Mouse (Mus musculus) stomach, postnatal 0 days (tissue): ENCODE results near the gene Emc8. TPM values are rescaled to one million over a fixed set of nuclear protein-coding genes. Genes with fewer than 3 reads are reported as not detected.

ENCODE experiments used
- ATAC-seq: fragments of 200-750 bp; cut with Nextera tagmentation; 2 replicates; pipeline ENCODE4 v1.8.0; 2017; ENCODE audit not compliant: low FRiP score, low TSS enrichment
- DNase-seq: peaks from one replicate; pipeline ENCODE4 v3.0.0-alpha.2; 2016; ENCODE audit warnings: low spot score
- H3K27ac ChIP-seq: fragments of 300-500 bp; sonication (generic); replicated peaks from 2 replicates; pipeline ENCODE4 v1.5.1; 2014; ENCODE audit warnings: mild to moderate bottlenecking, control low read depth
- H3K27me3 ChIP-seq: fragments of 300-500 bp; sonication (generic); 2 replicates; pipeline ENCODE4 v1.6.1; 2014; ENCODE audit warnings: low read length; ENCODE audit not compliant: control insufficient read depth, insufficient read depth
- H3K36me3 ChIP-seq: fragments of 300-500 bp; sonication (generic); 2 replicates; pipeline ENCODE4 v1.6.1; 2014; ENCODE audit warnings: low read length, mixed read lengths; ENCODE audit not compliant: control insufficient read depth, insufficient read depth
- H3K4me1 ChIP-seq: fragments of 300-500 bp; sonication (generic); replicated peaks from 2 replicates; pipeline ENCODE4 v1.6.1; 2014; ENCODE audit warnings: antibody characterized with exemption; ENCODE audit not compliant: control insufficient read depth, insufficient read depth
- H3K4me2 ChIP-seq: fragments of 300-500 bp; sonication (generic); replicated peaks from 2 replicates; pipeline ENCODE4 v1.6.1; 2014; ENCODE audit warnings: low read depth, mild to moderate bottlenecking, control low read depth, moderate library complexity
- H3K4me3 ChIP-seq: fragments of 300-500 bp; sonication (generic); 2 replicates; pipeline ENCODE4 v1.5.1; 2014; ENCODE audit warnings: low read depth, low read length, control low read depth
- H3K9ac ChIP-seq: fragments of 300-500 bp; sonication (generic); 2 replicates; pipeline ENCODE4 v1.6.1; 2014; ENCODE audit warnings: mild to moderate bottlenecking, low read length, control low read depth, mixed read lengths
- H3K9me3 ChIP-seq: fragments of 300-500 bp; sonication (generic); 2 replicates; pipeline ENCODE4 v1.6.1; 2016; ENCODE audit warnings: low read length; ENCODE audit not compliant: control insufficient read depth
- CTCF ChIP-seq: IDR thresholded peaks from 2 replicates; pipeline ENCODE4 v1.5.1; 2016; ENCODE audit warnings: antibody characterized with exemption, low read depth, mild to moderate bottlenecking, moderate library complexity
- EP300 ChIP-seq: optimal IDR thresholded peaks from 2 replicates; pipeline ENCODE3; 2016; ENCODE audit warnings: antibody characterized with exemption
- WGBS: fragments of 180-500 bp; shearing (Covaris S2); extraction: QIAGEN DNeasy Blood & Tissue Kit; methylation state at CpG from one replicate; pipeline ENCODE4 v1.1.7; 2014; 5-methylcytosine and 5-hydroxymethylcytosine counted together
- polyA plus RNA-seq: library from polyadenylated mRNA; unstranded; fragments of >200 nt; fragmentation: Nextera tagmentation; extraction: Ambion mirVana; gene quantifications from 2 replicates; pipeline ENCODE4 v1.2.1, GENCODE M21; 2015

The Emc8 gene
- polyA plus RNA-seq, 1 experiment from 2014 or later = 162 TPM

DNA sequence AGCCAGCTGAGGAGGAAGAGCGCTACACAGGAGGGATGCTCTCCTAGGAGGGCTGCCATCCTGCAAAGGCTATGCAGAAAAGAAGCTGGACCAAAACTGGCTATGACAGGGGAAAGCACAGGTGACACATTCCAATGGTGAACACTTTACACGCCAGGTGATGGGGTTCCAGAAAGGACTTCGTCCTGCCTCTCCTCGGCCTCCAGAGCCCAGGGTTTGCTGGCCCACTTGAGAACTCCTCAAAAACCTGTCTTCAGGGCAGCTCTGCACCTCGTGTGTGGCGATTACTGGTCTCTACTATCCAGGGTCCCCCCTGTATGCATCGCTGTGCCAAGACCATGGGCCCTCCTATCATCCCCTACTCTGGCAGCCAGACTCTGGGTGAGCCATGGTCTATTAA is 20.1 kb upstream of the Emc8 start:
- H3K4me1 ChIP-seq = peaks cover 9% of the 10 kb centered on the region
- 89% methylated on average over 7 of the region's 7 CpGs for WGBS
- H3K27ac ChIP-seq = no peak overlapping the region
- no peaks in the 10 kb centered on the region for H3K9me3 ChIP-seq
- DNase-seq (no peak), ATAC-seq (no peak)
- H3K4me2 ChIP-seq = no peak overlapping the region
- no peak overlapping the region for H3K9ac ChIP-seq
- H3K36me3 ChIP-seq = no peaks in the 10 kb centered on the region
- TF ChIP-seq EP300 (no peak), CTCF (no peak)
- H3K27me3 ChIP-seq = no peaks in the 10 kb centered on the region
- no peak overlapping the region for H3K4me3 ChIP-seq

DNA sequence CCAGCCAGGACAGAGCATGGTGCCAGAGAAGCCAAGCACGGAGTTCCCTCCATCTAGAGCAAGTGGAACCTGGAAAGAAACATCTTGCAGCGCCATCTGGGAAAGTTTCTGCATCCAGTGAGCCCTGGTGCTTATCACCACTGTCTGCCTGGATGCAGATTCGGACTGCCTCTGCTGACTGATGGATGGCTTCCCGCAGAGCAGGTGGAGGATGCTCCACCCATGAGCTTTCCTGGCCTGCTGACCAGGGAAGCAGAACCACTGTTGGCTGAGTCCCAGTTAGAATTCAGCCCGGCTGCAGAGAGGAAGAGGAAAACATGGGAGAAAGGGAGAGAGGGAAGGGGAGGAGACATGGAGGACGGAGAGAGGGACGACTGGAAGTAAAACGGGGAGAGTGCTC is 19.4 kb upstream of the Emc8 start:
- no peak overlapping the region for H3K4me3 ChIP-seq
- TF ChIP-seq EP300 (no peak), CTCF (no peak)
- no peak for DNase-seq
- peaks cover 9% of the 10 kb centered on the region for H3K4me1 ChIP-seq
- no peak overlapping the region for H3K9ac ChIP-seq
- no peak overlapping the region for H3K4me2 ChIP-seq
- no peaks in the 10 kb centered on the region for H3K36me3 ChIP-seq
- 57% methylated on average over 8 of the region's 8 CpGs for WGBS
- no peaks in the 10 kb centered on the region for H3K27me3 ChIP-seq
- H3K27ac ChIP-seq = no peak overlapping the region
- no peaks in the 10 kb centered on the region for H3K9me3 ChIP-seq
- no peak for ATAC-seq

DNA sequence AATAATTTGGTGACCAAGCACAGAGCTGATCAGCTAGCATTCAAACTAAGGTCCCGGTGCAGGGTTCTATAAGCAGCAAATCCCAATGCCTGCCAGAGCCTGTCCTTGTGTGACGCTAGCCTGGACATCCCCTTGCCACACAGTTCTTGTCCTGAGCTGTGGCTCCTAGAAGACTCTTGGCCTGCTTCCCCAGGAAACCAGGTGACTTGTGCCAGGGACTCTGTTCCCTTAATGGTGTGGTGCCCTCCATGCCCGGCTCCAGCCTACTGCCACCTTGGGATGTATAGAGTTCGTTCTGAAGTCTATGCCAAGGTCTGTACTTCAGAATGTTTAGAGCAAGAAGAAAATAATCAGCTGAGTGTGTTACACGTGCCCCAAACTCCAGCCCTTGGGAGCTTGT is 18.2 kb upstream of the Emc8 start:
- no peak overlapping the region for H3K4me3 ChIP-seq
- no peak overlapping the region for H3K4me2 ChIP-seq
- TF ChIP-seq CTCF (no peak), EP300 (no peak)
- H3K36me3 ChIP-seq = no peaks in the 10 kb centered on the region
- no peaks in the 10 kb centered on the region for H3K9me3 ChIP-seq
- H3K9ac ChIP-seq = no peak overlapping the region
- peaks cover 9% of the 10 kb centered on the region for H3K4me1 ChIP-seq
- no peak for DNase-seq
- ATAC-seq = no peak
- H3K27ac ChIP-seq = no peak overlapping the region
- 78% methylated on average over 5 of the region's 5 CpGs for WGBS
- no peaks in the 10 kb centered on the region for H3K27me3 ChIP-seq

DNA sequence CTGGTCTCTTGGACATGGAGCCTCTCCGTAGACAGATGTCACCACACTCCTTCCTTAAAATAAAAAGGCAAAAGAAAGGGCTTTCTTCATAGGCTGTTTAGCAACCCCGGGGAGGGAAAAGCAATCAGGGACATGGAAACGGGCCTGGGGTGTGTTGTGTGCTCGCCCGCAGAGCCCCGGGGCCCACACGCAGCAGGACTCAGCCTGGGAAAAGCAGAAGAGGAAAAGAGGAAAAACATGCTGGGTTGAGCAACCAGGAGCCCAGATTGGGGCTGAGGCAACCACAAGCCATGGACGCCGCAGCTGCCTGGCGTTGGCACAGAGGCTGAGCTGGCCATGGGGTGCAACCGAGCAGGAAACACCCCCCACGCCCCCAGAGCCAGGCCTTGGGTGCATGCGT is 17.7 kb upstream of the Emc8 start:
- Histone ChIP-seq H3K4me1 (peaks cover 9% of the 10 kb centered on the region), H3K4me2 (no peak overlapping the region), H3K36me3 (no peaks in the 10 kb centered on the region), H3K4me3 (no peak overlapping the region), H3K27me3 (no peaks in the 10 kb centered on the region), H3K9me3 (no peaks in the 10 kb centered on the region), H3K9ac (no peak overlapping the region), H3K27ac (no peak overlapping the region)
- WGBS = 82% methylated on average over 13 of the region's 13 CpGs
- DNase-seq (no peak), ATAC-seq (no peak)
- TF ChIP-seq CTCF (no peak), EP300 (no peak)

DNA sequence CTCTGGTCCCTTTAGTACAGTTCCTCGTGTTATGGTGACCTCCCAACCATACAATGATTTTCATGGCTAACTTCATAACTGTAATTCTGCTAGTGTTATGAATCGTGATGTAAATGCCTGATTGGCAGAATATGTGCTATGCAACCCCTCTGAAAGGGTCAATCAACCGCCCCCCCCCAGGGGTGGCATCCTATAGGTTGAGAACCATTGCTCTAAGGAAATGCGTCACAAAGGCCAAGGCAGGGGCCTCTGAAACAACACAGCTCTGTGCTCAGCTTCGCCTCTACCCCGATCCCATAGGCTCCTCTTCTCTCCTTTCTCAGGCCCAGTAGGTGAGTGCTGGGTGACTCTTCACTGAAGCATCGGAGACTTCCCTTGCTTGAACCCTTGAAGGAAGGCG is 17.2 kb upstream of the Emc8 start:
- ATAC-seq (no peak), DNase-seq (no peak)
- Histone ChIP-seq H3K27me3 (no peaks in the 10 kb centered on the region), H3K27ac (peak overlapping the region; percentile 61), H3K9me3 (no peaks in the 10 kb centered on the region), H3K36me3 (no peaks in the 10 kb centered on the region), H3K9ac (no peak overlapping the region), H3K4me2 (no peak overlapping the region), H3K4me1 (peaks cover 9% of the 10 kb centered on the region), H3K4me3 (no peak overlapping the region)
- 83% methylated on average over 8 of the region's 8 CpGs for WGBS
- no peak for TF ChIP-seq CTCF
- no peak for TF ChIP-seq EP300

DNA sequence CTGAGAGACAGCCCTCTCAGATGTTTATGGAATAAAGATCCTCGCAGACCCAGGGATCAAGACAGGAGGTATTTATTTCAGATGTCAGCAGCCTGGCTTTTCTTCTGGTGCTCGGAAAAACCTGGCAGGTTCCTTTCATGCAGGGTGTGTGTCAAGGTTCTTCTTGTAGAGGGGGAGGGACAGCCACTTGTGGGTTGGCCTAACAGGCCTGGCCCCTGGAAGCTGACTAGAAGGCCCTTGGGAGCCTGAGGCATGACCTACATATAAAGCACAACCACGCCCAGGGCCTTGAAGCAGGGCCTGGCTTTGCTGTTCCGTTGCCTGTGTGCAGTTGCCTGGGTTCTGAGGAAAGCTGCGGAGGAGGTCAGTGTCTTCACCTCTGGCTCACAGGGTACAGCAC is 16.7 kb upstream of the Emc8 start:
- ATAC-seq = peak; percentile 64

More for the DNA sequence above, 16.7 kb upstream of the Emc8 start:
- H3K9me3 ChIP-seq = no peaks in the 10 kb centered on the region
- no peak overlapping the region for H3K4me3 ChIP-seq
- DNase-seq = peak; percentile 67
- peak overlapping the region; percentile 61 for H3K27ac ChIP-seq
- H3K4me1 ChIP-seq = peaks cover 9% of the 10 kb centered on the region
- TF ChIP-seq EP300 (no peak), CTCF (no peak)
- no peak overlapping the region for H3K9ac ChIP-seq
- no peak overlapping the region for H3K4me2 ChIP-seq
- no peaks in the 10 kb centered on the region for H3K27me3 ChIP-seq
- H3K36me3 ChIP-seq = no peaks in the 10 kb centered on the region
- WGBS = 21% methylated on average over 5 of the region's 5 CpGs
